Mouse (Mus musculus): ENCODE data around the gene Ctns. TPM values are rescaled to one million over a fixed set of nuclear protein-coding genes. Genes with fewer than 3 reads are reported as not detected.
A peak's percentile ranks its signal among the peaks of the same experiment; 100 is the strongest.

Ctns gene
- polyA plus RNA-seq, 1 experiment from 2014 or later: 17.4 TPM

DNA sequence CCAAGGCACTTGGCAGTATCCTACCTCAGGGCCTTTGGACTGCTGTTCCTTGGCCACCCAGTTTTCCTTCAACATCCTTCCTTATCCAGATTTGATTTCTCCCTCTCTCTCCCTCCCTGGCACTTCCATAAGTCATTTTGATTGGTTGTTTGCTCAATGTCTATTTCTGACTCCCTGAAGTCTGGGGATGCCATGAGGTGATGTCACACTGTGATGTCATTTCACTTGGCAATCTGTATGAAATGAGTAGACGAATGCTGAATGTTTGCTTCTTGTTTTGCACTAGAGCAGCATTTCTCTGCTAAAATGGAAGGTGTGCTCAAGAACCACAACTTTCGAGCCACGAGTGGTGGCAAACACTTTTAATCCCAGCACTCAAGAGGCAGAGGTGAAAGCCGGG, 37.2 kb downstream of the Ctns start:
- peaks cover 7% of the 10 kb centered on the region for H3K4me1 ChIP-seq (ENCODE audit: control insufficient read depth, insufficient read depth, low read depth, low read length)
- no peak overlapping the region for H3K9ac ChIP-seq (ENCODE audit: low read depth, low read length)
- H3K4me2 ChIP-seq (ENCODE audit: low read length): no peak overlapping the region
- H3K36me3 ChIP-seq (ENCODE audit: control insufficient read depth, insufficient read depth, low read length): no peaks in the 10 kb centered on the region
- no peak for ATAC-seq
- 89% methylated on average over 4 of the region's 4 CpGs for WGBS
- H3K9me3 ChIP-seq (ENCODE audit: control insufficient read depth, low read length): no peaks in the 10 kb centered on the region
- no peak overlapping the region for H3K4me3 ChIP-seq (ENCODE audit: low read length)
- peaks cover 8% of the 10 kb centered on the region; the same call in 1 of the 2 replicates for H3K27me3 ChIP-seq (replicated peaks; ENCODE audit: control insufficient read depth, insufficient read depth, low read length)
- no peak overlapping the region for H3K27ac ChIP-seq (ENCODE audit: low read depth, low read length)

GRCm38 (mm10) chr11:73160811-73161200, 38.0 kb downstream of the Ctns start:
- 31% methylated on average over 6 of the region's 6 CpGs for WGBS
- no peak overlapping the region for H3K27ac ChIP-seq (ENCODE audit: low read depth, low read length)
- H3K4me3 ChIP-seq (ENCODE audit: low read length): peak overlapping the region; percentile 44
- H3K4me2 ChIP-seq (ENCODE audit: low read length): peak overlapping the region; percentile 72
- peaks cover 8% of the 10 kb centered on the region; the same call in 1 of the 2 replicates for H3K27me3 ChIP-seq (replicated peaks; ENCODE audit: control insufficient read depth, insufficient read depth, low read length)
- H3K36me3 ChIP-seq (ENCODE audit: control insufficient read depth, insufficient read depth, low read length): no peaks in the 10 kb centered on the region
- ATAC-seq: 0 out of 2 replicates have a peak, but pooled peaks have one; percentile 42
- no peaks in the 10 kb centered on the region for H3K9me3 ChIP-seq (ENCODE audit: control insufficient read depth, low read length)
- no peak overlapping the region for H3K9ac ChIP-seq (ENCODE audit: low read depth, low read length)
- H3K4me1 ChIP-seq (ENCODE audit: control insufficient read depth, insufficient read depth, low read depth, low read length): peaks cover 7% of the 10 kb centered on the region

- Histone ChIP-seq H3K4me1 (ENCODE audit: control insufficient read depth, insufficient read depth, low read depth, low read length) (peaks cover 7% of the 10 kb centered on the region), H3K27ac (ENCODE audit: low read depth, low read length) (no peak within 1 kb of the TSS), H3K4me2 (ENCODE audit: low read length) (peak within 1 kb of the TSS; percentile 72), H3K4me3 (ENCODE audit: low read length) (peak within 1 kb of the TSS; percentile 44), H3K27me3 (replicated peaks; ENCODE audit: control insufficient read depth, insufficient read depth, low read length) (peaks cover 8% of the 10 kb centered on the region; the same call in 1 of the 2 replicates), H3K36me3 (ENCODE audit: control insufficient read depth, insufficient read depth, low read length) (no peaks in the 10 kb centered on the region), H3K9ac (ENCODE audit: low read depth, low read length) (peak within 1 kb of the TSS; percentile 53), H3K9me3 (ENCODE audit: control insufficient read depth, low read length) (no peaks in the 10 kb centered on the region)
- 3% methylated on average over 49 of the region's 49 CpGs for WGBS
- peak; percentile 81 for ATAC-seq
Measured at GRCm38 (mm10) chr11:73159957-73160810, 38.7 kb downstream of the Ctns start, which contains the start of gene P2rx5. P2rx5 (plus strand) TSS chr11:73160421.

DNA sequence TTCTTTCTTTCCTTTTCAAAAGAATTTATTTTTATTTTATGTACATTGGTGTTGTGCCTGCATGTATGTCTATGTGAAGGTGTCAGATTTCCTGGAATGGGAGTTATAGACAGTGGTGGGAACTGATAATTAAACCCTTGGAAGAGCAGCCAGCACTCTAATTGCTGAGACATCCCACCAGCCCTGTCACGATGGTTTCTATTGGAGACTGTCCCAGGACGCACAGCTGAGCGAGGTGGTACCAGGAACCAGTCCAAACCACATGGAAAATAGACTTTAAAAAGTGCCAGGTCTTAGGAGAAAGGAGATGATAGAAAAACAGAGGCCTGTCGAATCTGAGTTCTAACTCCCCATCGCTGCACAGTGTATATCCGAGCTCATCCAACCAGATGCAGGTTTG, 43.8 kb downstream of the Ctns start:
- Histone ChIP-seq H3K4me2 (ENCODE audit: low read length) (no peak overlapping the region), H3K4me3 (ENCODE audit: low read length) (no peak overlapping the region), H3K9me3 (ENCODE audit: control insufficient read depth, low read length) (no peaks in the 10 kb centered on the region), H3K9ac (ENCODE audit: low read depth, low read length) (no peak overlapping the region), H3K36me3 (ENCODE audit: control insufficient read depth, insufficient read depth, low read length) (no peaks in the 10 kb centered on the region), H3K27ac (ENCODE audit: low read depth, low read length) (no peak overlapping the region), H3K27me3 (replicated peaks; ENCODE audit: control insufficient read depth, insufficient read depth, low read length) (no peaks in the 10 kb centered on the region), H3K4me1 (ENCODE audit: control insufficient read depth, insufficient read depth, low read depth, low read length) (no peaks in the 10 kb centered on the region; the same call in 1 of the 2 replicates)
- ATAC-seq: no peak
- WGBS: 75% methylated on average over 6 of the region's 6 CpGs

DNA sequence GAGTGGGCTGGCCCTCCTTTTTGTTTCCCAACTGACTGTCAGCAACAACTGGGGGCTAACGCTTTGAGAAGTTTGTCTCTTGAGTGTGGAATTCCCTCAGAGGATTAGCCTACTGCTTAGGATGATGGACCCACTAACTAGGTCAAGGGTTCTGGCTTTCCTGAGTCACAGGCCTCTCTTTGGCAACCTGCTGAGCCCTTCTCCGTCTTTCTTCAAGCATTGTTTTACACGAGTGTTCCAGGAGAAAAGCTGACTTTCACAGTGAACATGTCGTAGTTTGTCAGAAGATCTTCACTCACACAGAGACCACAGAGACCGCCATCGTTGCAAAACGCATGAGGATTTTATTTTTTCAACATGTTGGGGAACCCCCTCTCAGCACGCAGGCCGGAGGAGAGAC, 50.6 kb downstream of the Ctns start:
- Histone ChIP-seq H3K36me3 (ENCODE audit: control insufficient read depth, insufficient read depth, low read length) (no peaks in the 10 kb centered on the region), H3K27me3 (replicated peaks; ENCODE audit: control insufficient read depth, insufficient read depth, low read length) (no peaks in the 10 kb centered on the region), H3K4me2 (ENCODE audit: low read length) (no peak overlapping the region), H3K27ac (ENCODE audit: low read depth, low read length) (no peak overlapping the region), H3K4me1 (ENCODE audit: control insufficient read depth, insufficient read depth, low read depth, low read length) (no peaks in the 10 kb centered on the region), H3K9me3 (ENCODE audit: control insufficient read depth, low read length) (no peaks in the 10 kb centered on the region), H3K9ac (ENCODE audit: low read depth, low read length) (no peak overlapping the region), H3K4me3 (ENCODE audit: low read length) (no peak overlapping the region)
- 76% methylated on average over 9 of the region's 9 CpGs for WGBS
- no peak for ATAC-seq

GRCm38 (mm10) chr11:73146975-73147365, 51.9 kb downstream of the Ctns start:
- Histone ChIP-seq H3K27me3 (replicated peaks; ENCODE audit: control insufficient read depth, insufficient read depth, low read length) (no peaks in the 10 kb centered on the region), H3K9ac (ENCODE audit: low read depth, low read length) (no peak overlapping the region), H3K4me2 (ENCODE audit: low read length) (no peak overlapping the region), H3K9me3 (ENCODE audit: control insufficient read depth, low read length) (no peaks in the 10 kb centered on the region), H3K4me1 (ENCODE audit: control insufficient read depth, insufficient read depth, low read depth, low read length) (no peaks in the 10 kb centered on the region), H3K4me3 (ENCODE audit: low read length) (no peak overlapping the region), H3K27ac (ENCODE audit: low read depth, low read length) (no peak overlapping the region), H3K36me3 (ENCODE audit: control insufficient read depth, insufficient read depth, low read length) (no peaks in the 10 kb centered on the region)
- no peak for ATAC-seq
- WGBS: 59% methylated on average over 7 of the region's 7 CpGs

DNA sequence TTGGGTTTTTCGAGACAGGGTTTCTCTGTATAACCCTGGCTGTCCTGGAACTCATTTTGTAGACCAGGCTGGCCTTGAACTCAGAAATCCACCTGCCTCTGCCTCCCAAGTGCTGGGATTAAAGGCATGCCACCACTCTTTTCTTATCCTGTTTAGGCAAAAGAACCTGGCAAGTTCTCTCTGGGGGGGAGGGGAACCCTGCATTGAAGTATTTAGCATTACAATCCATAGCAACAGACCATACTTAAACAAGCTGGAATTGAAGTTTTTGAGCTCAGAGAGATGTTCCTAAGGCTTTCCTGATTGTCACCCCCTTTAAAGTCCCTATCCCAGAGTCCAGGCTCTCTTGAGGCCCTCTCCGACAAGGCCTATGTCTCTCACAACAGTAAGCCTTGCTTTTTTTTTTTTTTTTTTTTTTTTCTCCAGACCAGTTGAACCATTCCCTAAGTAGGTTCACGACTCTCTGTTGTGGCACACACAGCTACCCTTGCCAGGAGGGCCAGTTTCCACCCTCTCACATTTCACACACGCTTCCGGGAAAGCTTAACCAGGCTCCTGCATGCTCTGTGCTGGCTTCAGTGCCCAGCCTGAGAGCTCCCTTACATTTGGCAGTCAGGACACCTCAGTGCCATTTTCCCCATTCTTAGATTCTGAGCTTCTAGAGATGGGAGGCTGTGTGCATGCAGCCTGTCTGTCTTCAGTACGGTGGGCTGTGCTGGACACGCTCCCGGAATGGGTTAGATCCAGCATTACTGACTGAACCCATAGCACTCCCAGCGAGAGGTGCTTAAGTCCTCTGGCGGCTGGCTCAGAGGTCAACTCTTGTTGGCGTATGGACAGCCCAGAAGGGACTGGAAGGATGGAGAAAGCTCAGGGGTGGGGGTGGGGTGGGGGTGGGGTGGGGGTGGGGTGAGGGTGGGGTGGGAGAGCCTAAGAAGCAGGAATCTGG, 52.5 kb downstream of the Ctns start:
- ATAC-seq: no peak
- Histone ChIP-seq H3K4me3 (ENCODE audit: low read length) (no peak overlapping the region), H3K27me3 (replicated peaks; ENCODE audit: control insufficient read depth, insufficient read depth, low read length) (no peaks in the 10 kb centered on the region), H3K4me2 (ENCODE audit: low read length) (no peak overlapping the region), H3K36me3 (ENCODE audit: control insufficient read depth, insufficient read depth, low read length) (no peaks in the 10 kb centered on the region), H3K9me3 (ENCODE audit: control insufficient read depth, low read length) (no peaks in the 10 kb centered on the region), H3K27ac (ENCODE audit: low read depth, low read length) (no peak overlapping the region), H3K9ac (ENCODE audit: low read depth, low read length) (no peak overlapping the region; the same call in 1 of the 2 replicates), H3K4me1 (ENCODE audit: control insufficient read depth, insufficient read depth, low read depth, low read length) (no peaks in the 10 kb centered on the region)
- 65% methylated on average over 11 of the region's 11 CpGs for WGBS

- no peak for ATAC-seq
Measured at GRCm38 (mm10) chr11:73144261-73144681, 54.6 kb downstream of the Ctns start.

More at GRCm38 (mm10) chr11:73144261-73144681, 54.6 kb downstream of the Ctns start:
- no peaks in the 10 kb centered on the region for H3K4me1 ChIP-seq (ENCODE audit: control insufficient read depth, insufficient read depth, low read depth, low read length)
- H3K27me3 ChIP-seq (replicated peaks; ENCODE audit: control insufficient read depth, insufficient read depth, low read length): no peaks in the 10 kb centered on the region
- H3K9ac ChIP-seq (ENCODE audit: low read depth, low read length): no peak overlapping the region
- 63% methylated on average over 1 of the region's 1 CpGs for WGBS
- no peak overlapping the region for H3K27ac ChIP-seq (ENCODE audit: low read depth, low read length)
- no peaks in the 10 kb centered on the region for H3K36me3 ChIP-seq (ENCODE audit: control insufficient read depth, insufficient read depth, low read length)
- no peak overlapping the region for H3K4me2 ChIP-seq (ENCODE audit: low read length)
- no peak overlapping the region for H3K4me3 ChIP-seq (ENCODE audit: low read length)
- no peaks in the 10 kb centered on the region for H3K9me3 ChIP-seq (ENCODE audit: control insufficient read depth, low read length)
